Mouse (Mus musculus) ES-Bruce4 (cell line): ENCODE results near the gene Pcsk2. TPM values are rescaled to one million over a fixed set of nuclear protein-coding genes. Genes with fewer than 3 reads are reported as not detected.

Source experiments
- H3K27ac ChIP-seq: 2 replicates; pipeline ENCODE4 v1.5.1; 2012; ENCODE audit warnings: low read length, inconsistent platforms; ENCODE audit not compliant: insufficient read depth
- H3K27me3 ChIP-seq: 2 replicates; pipeline ENCODE4 v1.6.1; 2012; ENCODE audit warnings: mild to moderate bottlenecking, low read length, inconsistent platforms; ENCODE audit not compliant: control insufficient read depth, poor library complexity, insufficient read depth, severe bottlenecking
- H3K36me3 ChIP-seq: 2 replicates; pipeline ENCODE4 v1.6.1; 2012; ENCODE audit warnings: inconsistent platforms, mild to moderate bottlenecking, low read length, moderate library complexity; ENCODE audit not compliant: control insufficient read depth, poor library complexity, insufficient read depth, severe bottlenecking
- H3K4me1 ChIP-seq: one replicate; pipeline ENCODE4 v1.8.1; 2011; ENCODE audit warnings: low read length; ENCODE audit not compliant: control insufficient read depth, insufficient read depth
- H3K4me3 ChIP-seq: 2 replicates; pipeline ENCODE4 v1.5.1; 2011; ENCODE audit warnings: low read depth, mild to moderate bottlenecking, low read length
- H3K9ac ChIP-seq: 2 replicates; pipeline ENCODE4 v1.6.1; 2012; ENCODE audit warnings: low read depth, mild to moderate bottlenecking, inconsistent platforms; ENCODE audit not compliant: poor library complexity, severe bottlenecking
- H3K9me3 ChIP-seq: replicated peaks from 2 replicates; pipeline ENCODE4 v1.6.1; 2012; ENCODE audit warnings: mild to moderate bottlenecking, low read length, inconsistent platforms; ENCODE audit not compliant: control insufficient read depth, poor library complexity, insufficient read depth, severe bottlenecking
- CTCF ChIP-seq: IDR thresholded peaks from one replicate; pipeline ENCODE4 v1.8.1; 2011; ENCODE audit warnings: low read depth, low read length
- EP300 ChIP-seq: IDR thresholded peaks from 2 replicates; pipeline ENCODE4 v1.6.1; 2011; ENCODE audit warnings: low read depth, low read length; ENCODE audit not compliant: insufficient read depth
- POLR2A ChIP-seq: IDR thresholded peaks from one replicate; pipeline ENCODE4 v1.8.1; 2011; ENCODE audit warnings: low read length; ENCODE audit not compliant: insufficient read depth
- polyA plus RNA-seq: library from polyadenylated mRNA; stranded (reverse); fragments of >200 nt; gene quantifications from 2 replicates; pipeline ENCODE4 v1.2.4, GENCODE M21; 2011; ENCODE audit warnings: low read depth; ENCODE audit not compliant: missing spikeins, insufficient read depth, insufficient read length

Pcsk2 gene
- polyA plus RNA-seq, 1 experiment: 1.1 TPM

GRCm38 (mm10) chr2:143614775-143615174 lies 68.8 kb downstream of the Pcsk2 start:
- Histone ChIP-seq H3K4me3 (no peak overlapping the region), H3K9me3 (no peaks in the 10 kb centered on the region), H3K9ac (no peak overlapping the region), H3K36me3 (no peaks in the 10 kb centered on the region), H3K4me1 (no peaks in the 10 kb centered on the region), H3K27me3 (no peaks in the 10 kb centered on the region), H3K27ac (no peak overlapping the region)
- no peak for TF ChIP-seq EP300

GRCm38 (mm10) chr2:143620916-143621315 lies 75.0 kb downstream of the Pcsk2 start:
- no peak overlapping the region for H3K9ac ChIP-seq
- TF ChIP-seq CTCF (no peak), POLR2A (no peak), EP300 (no peak)
- H3K4me3 ChIP-seq: no peak overlapping the region
- no peaks in the 10 kb centered on the region for H3K9me3 ChIP-seq
- no peaks in the 10 kb centered on the region for H3K36me3 ChIP-seq
- no peak overlapping the region for H3K27ac ChIP-seq
- H3K27me3 ChIP-seq: no peaks in the 10 kb centered on the region
- H3K4me1 ChIP-seq: no peaks in the 10 kb centered on the region

- Histone ChIP-seq H3K9ac (no peak overlapping the region), H3K4me1 (no peaks in the 10 kb centered on the region), H3K4me3 (no peak overlapping the region), H3K27me3 (no peaks in the 10 kb centered on the region), H3K27ac (no peak overlapping the region), H3K9me3 (no peaks in the 10 kb centered on the region), H3K36me3 (no peaks in the 10 kb centered on the region)
- no peak for TF ChIP-seq EP300
- TF ChIP-seq CTCF: no peak
- no peak for TF ChIP-seq POLR2A
Observed at GRCm38 (mm10) chr2:143623916-143624315, 78.0 kb downstream of the Pcsk2 start.

- Histone ChIP-seq H3K4me3 (no peak overlapping the region), H3K9me3 (no peaks in the 10 kb centered on the region), H3K36me3 (no peaks in the 10 kb centered on the region), H3K27ac (no peak overlapping the region), H3K4me1 (no peaks in the 10 kb centered on the region), H3K27me3 (no peaks in the 10 kb centered on the region), H3K9ac (no peak overlapping the region)
- TF ChIP-seq CTCF: no peak
- no peak for TF ChIP-seq POLR2A
- TF ChIP-seq EP300: no peak
Observed at GRCm38 (mm10) chr2:143643305-143643704, 97.3 kb downstream of the Pcsk2 start.

- no peaks in the 10 kb centered on the region for H3K4me1 ChIP-seq
- no peak overlapping the region for H3K4me3 ChIP-seq
- no peaks in the 10 kb centered on the region for H3K27me3 ChIP-seq
- no peaks in the 10 kb centered on the region for H3K36me3 ChIP-seq
- H3K27ac ChIP-seq: no peak overlapping the region
- H3K9me3 ChIP-seq: no peaks in the 10 kb centered on the region
- H3K9ac ChIP-seq: no peak overlapping the region
- TF ChIP-seq CTCF: no peak
- TF ChIP-seq POLR2A: no peak
- no peak for TF ChIP-seq EP300
Observed at GRCm38 (mm10) chr2:143644374-143644773, 98.4 kb downstream of the Pcsk2 start.

GRCm38 (mm10) chr2:143646001-143646400 lies 100.0 kb downstream of the Pcsk2 start:
- Histone ChIP-seq H3K27ac (no peak overlapping the region), H3K9ac (no peak overlapping the region)
- TF ChIP-seq CTCF (no peak), EP300 (no peak), POLR2A (no peak)

More at GRCm38 (mm10) chr2:143646001-143646400, 100.0 kb downstream of the Pcsk2 start:
- no peaks in the 10 kb centered on the region for H3K36me3 ChIP-seq
- no peaks in the 10 kb centered on the region for H3K27me3 ChIP-seq
- H3K4me3 ChIP-seq: no peak overlapping the region
- no peaks in the 10 kb centered on the region for H3K9me3 ChIP-seq
- no peaks in the 10 kb centered on the region for H3K4me1 ChIP-seq
